Mouse (Mus musculus): ENCODE data around the gene Cisd3. TPM values are rescaled to one million over a fixed set of nuclear protein-coding genes. Genes with fewer than 3 reads are reported as not detected.

Cisd3 gene
- total RNA-seq, 1 experiment, result 49.9 TPM

- Histone ChIP-seq H3K4me1 (ENCODE audit: control insufficient read depth in 2 of 2, insufficient read depth in 2 of 2, low read length in 2 of 2, poor library complexity in 1 of 2) (peaks cover 25 to 73% of the 10 kb centered on the region in 2 experiments), H3K9ac (ENCODE audit: insufficient read depth, low read depth, low read length, poor library complexity, severe bottlenecking) (no peak overlapping the region), H3K36me3 (ENCODE audit: control insufficient read depth, insufficient read depth, low read length, poor library complexity, severe bottlenecking) (peaks cover 89% of the 10 kb centered on the region), H3K9me3 (ENCODE audit: control insufficient read depth, insufficient read depth, low read depth, low read length) (no peaks in the 10 kb centered on the region), H3K27ac (ENCODE audit: insufficient read depth, low read depth, low read length, poor library complexity, severe bottlenecking) (peak overlapping the region; percentile 84), H3K4me3 (ENCODE audit: insufficient read depth in 1 of 2, low read depth in 1 of 2, low read length in 2 of 2, poor library complexity in 1 of 2, severe bottlenecking in 1 of 2) (peak overlapping the region in 1 of 2 experiments; percentile 7; a peak in 1 of 4 replicates)
- no peak for DNase-seq (ENCODE audit: low read depth, low spot score)
- TF ChIP-seq ZNF384 (IDR thresholded peaks at IDR 0.05; ENCODE audit: low read depth, low read length), result no peak
- TF ChIP-seq MAFK (IDR thresholded peaks at IDR 0.05; ENCODE audit: insufficient read depth, low read depth, low read length), result no peak
- TF ChIP-seq ZC3H11A (IDR thresholded peaks at IDR 0.05; ENCODE audit: borderline replicate concordance, low read depth, low read length), result no peak
- TF ChIP-seq CHD2 (IDR thresholded peaks at IDR 0.05; ENCODE audit: low read depth, low read length), result no peak
- TF ChIP-seq HCFC1 (IDR thresholded peaks at IDR 0.05; ENCODE audit: borderline replicate concordance, insufficient read depth, low read length), result no peak
- in situ Hi-C loops (cut with MboI; ENCODE audit: low sequenced_read_pairs in 2 of 2, unreplicated experiment in 2 of 2), result no loop called here
Measured at GRCm38 (mm10) chr11:97671177-97671527, 14.5 kb upstream of the Cisd3 start.

GRCm38 (mm10) chr11:97673148-97673547 is 12.5 kb upstream of the Cisd3 start:
- H3K36me3 ChIP-seq (ENCODE audit: control insufficient read depth, insufficient read depth, low read length, poor library complexity, severe bottlenecking), result peaks cover 95% of the 10 kb centered on the region
- no peak for TF ChIP-seq ZC3H11A (IDR thresholded peaks at IDR 0.05; ENCODE audit: borderline replicate concordance, low read depth, low read length)
- no peak for TF ChIP-seq HCFC1 (IDR thresholded peaks at IDR 0.05; ENCODE audit: borderline replicate concordance, insufficient read depth, low read length)
- TF ChIP-seq ZNF384 (IDR thresholded peaks at IDR 0.05; ENCODE audit: low read depth, low read length), result no peak
- TF ChIP-seq CHD2 (IDR thresholded peaks at IDR 0.05; ENCODE audit: low read depth, low read length), result no peak
- TF ChIP-seq MAFK (IDR thresholded peaks at IDR 0.05; ENCODE audit: insufficient read depth, low read depth, low read length), result no peak
- peak overlapping the region; percentile 26; the same call in 1 of the 2 replicates for H3K27ac ChIP-seq (ENCODE audit: insufficient read depth, low read depth, low read length, poor library complexity, severe bottlenecking)
- H3K4me3 ChIP-seq (ENCODE audit: insufficient read depth in 1 of 2, low read depth in 1 of 2, low read length in 2 of 2, poor library complexity in 1 of 2, severe bottlenecking in 1 of 2), result peak overlapping the region in 1 of 2 experiments; percentile 3; a peak in 1 of 4 replicates
- DNase-seq (ENCODE audit: low read depth, low spot score), result no peak
- H3K4me1 ChIP-seq (ENCODE audit: control insufficient read depth in 2 of 2, insufficient read depth in 2 of 2, low read length in 2 of 2, poor library complexity in 1 of 2), result peaks cover 29 to 76% of the 10 kb centered on the region in 2 experiments
- in situ Hi-C loops (cut with MboI; ENCODE audit: low sequenced_read_pairs in 2 of 2, unreplicated experiment in 2 of 2), result no loop called here
- peak overlapping the region; percentile 20; the same call in 1 of the 2 replicates for H3K9ac ChIP-seq (ENCODE audit: insufficient read depth, low read depth, low read length, poor library complexity, severe bottlenecking)
- no peaks in the 10 kb centered on the region for H3K9me3 ChIP-seq (ENCODE audit: control insufficient read depth, insufficient read depth, low read depth, low read length)

- DNase-seq (ENCODE audit: low read depth, low spot score), result no peak
- Histone ChIP-seq H3K27ac (ENCODE audit: insufficient read depth, low read depth, low read length, poor library complexity, severe bottlenecking) (0 out of 2 replicates have a peak overlapping the region, but pooled peaks have one; percentile 14), H3K9ac (ENCODE audit: insufficient read depth, low read depth, low read length, poor library complexity, severe bottlenecking) (no peak overlapping the region), H3K4me3 (ENCODE audit: insufficient read depth in 1 of 2, low read depth in 1 of 2, low read length in 2 of 2, poor library complexity in 1 of 2, severe bottlenecking in 1 of 2) (no peak overlapping the region), H3K4me1 (ENCODE audit: control insufficient read depth in 2 of 2, insufficient read depth in 2 of 2, low read length in 2 of 2, poor library complexity in 1 of 2) (peaks cover 20 to 53% of the 10 kb centered on the region in 2 experiments), H3K9me3 (ENCODE audit: control insufficient read depth, insufficient read depth, low read depth, low read length) (no peaks in the 10 kb centered on the region), H3K36me3 (ENCODE audit: control insufficient read depth, insufficient read depth, low read length, poor library complexity, severe bottlenecking) (peaks cover 95% of the 10 kb centered on the region)
- TF ChIP-seq CHD2 (IDR thresholded peaks at IDR 0.05; ENCODE audit: low read depth, low read length) (no peak), ZC3H11A (IDR thresholded peaks at IDR 0.05; ENCODE audit: borderline replicate concordance, low read depth, low read length) (no peak), HCFC1 (IDR thresholded peaks at IDR 0.05; ENCODE audit: borderline replicate concordance, insufficient read depth, low read length) (no peak)
- in situ Hi-C loops (cut with MboI; ENCODE audit: low sequenced_read_pairs in 2 of 2, unreplicated experiment in 2 of 2), result no loop called here
Measured at GRCm38 (mm10) chr11:97676050-97676754, 9.4 kb upstream of the Cisd3 start.

- Histone ChIP-seq H3K27ac (ENCODE audit: insufficient read depth, low read depth, low read length, poor library complexity, severe bottlenecking) (no peak overlapping the region), H3K9ac (ENCODE audit: insufficient read depth, low read depth, low read length, poor library complexity, severe bottlenecking) (no peak overlapping the region), H3K36me3 (ENCODE audit: control insufficient read depth, insufficient read depth, low read length, poor library complexity, severe bottlenecking) (peaks cover 97% of the 10 kb centered on the region), H3K9me3 (ENCODE audit: control insufficient read depth, insufficient read depth, low read depth, low read length) (no peaks in the 10 kb centered on the region), H3K4me3 (ENCODE audit: insufficient read depth in 1 of 2, low read depth in 1 of 2, low read length in 2 of 2, poor library complexity in 1 of 2, severe bottlenecking in 1 of 2) (peak overlapping the region; percentile 1 to 23; a peak in 1 of 4 replicates), H3K4me1 (ENCODE audit: control insufficient read depth in 2 of 2, insufficient read depth in 2 of 2, low read length in 2 of 2, poor library complexity in 1 of 2) (peaks cover 17 to 55% of the 10 kb centered on the region in 2 experiments)
- in situ Hi-C loops (cut with MboI; ENCODE audit: low sequenced_read_pairs in 2 of 2, unreplicated experiment in 2 of 2), result no loop called here
- TF ChIP-seq MAFK (IDR thresholded peaks at IDR 0.05; ENCODE audit: insufficient read depth, low read depth, low read length) (no peak), ZC3H11A (IDR thresholded peaks at IDR 0.05; ENCODE audit: borderline replicate concordance, low read depth, low read length) (no peak), ZNF384 (IDR thresholded peaks at IDR 0.05; ENCODE audit: low read depth, low read length) (no peak), CHD2 (IDR thresholded peaks at IDR 0.05; ENCODE audit: low read depth, low read length) (no peak), HCFC1 (IDR thresholded peaks at IDR 0.05; ENCODE audit: borderline replicate concordance, insufficient read depth, low read length) (no peak)
- no peak for DNase-seq (ENCODE audit: low read depth, low spot score)
Measured at GRCm38 (mm10) chr11:97677381-97677780, 8.2 kb upstream of the Cisd3 start.

Data from ES-E14 (cell line).